Mouse (Mus musculus): Measurements from ENCODE around the gene Dpf3. TPM values are rescaled to one million over a fixed set of nuclear protein-coding genes. Genes with fewer than 3 reads are reported as not detected.

The Dpf3 gene
- polyA plus RNA-seq, 1 experiment from 2014 or later = 3.0 TPM

DNA sequence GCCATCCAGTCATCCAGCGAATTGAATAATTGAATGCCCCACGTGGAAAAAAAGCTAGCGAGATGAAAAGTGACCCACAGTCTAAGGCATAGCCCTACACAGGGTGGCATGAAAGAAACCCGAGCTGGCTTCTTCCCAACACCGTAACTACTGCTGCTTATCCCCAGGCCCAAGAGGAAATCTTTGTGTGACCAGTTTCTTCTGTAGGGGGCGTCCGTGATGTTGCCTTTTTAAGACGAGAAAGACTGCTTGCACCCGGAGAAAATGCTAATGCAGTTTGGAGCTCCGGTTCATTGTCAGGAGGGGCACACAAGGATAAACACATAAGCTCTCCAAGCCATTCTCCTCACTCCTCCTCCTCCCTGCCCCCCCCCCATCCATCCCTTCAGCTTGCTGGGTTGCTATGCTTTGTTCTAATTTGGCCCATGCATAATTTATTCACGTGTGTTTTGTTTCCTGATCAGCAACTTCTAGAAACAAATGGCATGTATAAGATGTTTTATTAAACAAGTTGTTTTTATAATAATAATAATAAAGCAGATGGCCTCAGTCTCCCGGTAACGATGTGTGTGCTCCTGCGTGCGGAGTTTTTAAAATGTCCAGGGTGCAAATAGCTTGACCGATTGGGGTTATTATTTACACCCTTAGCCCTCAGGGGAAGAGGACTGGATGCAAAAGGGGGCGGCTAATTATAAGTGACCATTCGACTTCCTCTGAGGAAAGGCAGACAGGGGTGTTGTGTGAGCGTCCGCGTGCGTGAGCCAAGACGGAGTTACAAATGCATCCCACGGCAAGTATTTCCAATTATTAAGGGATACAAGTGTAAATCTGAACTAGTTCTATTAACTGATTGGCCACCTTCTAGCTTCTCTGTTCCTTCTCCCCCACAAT lies 2.4 kb downstream of the Dpf3 start:
- no peaks in the 10 kb centered on the region for H3K36me3 ChIP-seq
- H3K9ac ChIP-seq = peak overlapping the region; percentile 22; the same call in 1 of the 2 replicates
- H3K9me3 ChIP-seq = no peaks in the 10 kb centered on the region
- H3K4me1 ChIP-seq = peaks cover 35% of the 10 kb centered on the region
- peak overlapping the region; percentile 65 for H3K4me3 ChIP-seq
- WGBS = 1% methylated on average over 24 of the region's 24 CpGs
- H3K27ac ChIP-seq = no peak overlapping the region
- ATAC-seq (ENCODE audit: insufficient number of reproducible peaks, insufficient read depth, low FRiP score, low TSS enrichment, low read depth) = no peak
- peak overlapping the region; percentile 100 for H3K4me2 ChIP-seq
- peaks cover 58% of the 10 kb centered on the region for H3K27me3 ChIP-seq

DNA sequence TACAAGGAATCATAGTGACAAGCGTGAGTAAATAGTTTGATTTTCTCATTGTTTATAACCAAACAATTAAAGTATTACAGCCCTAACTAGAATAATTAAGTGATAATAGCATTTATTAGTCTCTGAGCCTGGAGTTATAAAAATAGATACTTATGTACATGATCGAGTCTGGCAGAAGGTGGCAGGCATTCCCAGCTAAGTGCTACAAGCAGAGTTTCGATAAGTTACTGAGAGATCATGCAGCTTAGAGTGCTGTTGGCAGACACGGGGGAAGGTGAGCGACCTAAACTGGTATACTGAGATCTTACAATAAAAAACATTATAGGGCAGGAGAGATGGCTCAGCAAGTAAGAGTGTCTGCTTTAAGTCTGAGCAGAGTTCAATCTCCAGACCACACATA lies 3.9 kb downstream of the Dpf3 start:
- peaks cover 31% of the 10 kb centered on the region for H3K4me1 ChIP-seq
- H3K9me3 ChIP-seq = no peaks in the 10 kb centered on the region
- H3K9ac ChIP-seq = no peak overlapping the region
- no peak overlapping the region for H3K27ac ChIP-seq
- no peak overlapping the region for H3K4me3 ChIP-seq
- WGBS = 73% methylated on average over 5 of the region's 5 CpGs
- H3K4me2 ChIP-seq = no peak overlapping the region
- no peak for ATAC-seq (ENCODE audit: insufficient number of reproducible peaks, insufficient read depth, low FRiP score, low TSS enrichment, low read depth)
- peaks cover 45% of the 10 kb centered on the region for H3K27me3 ChIP-seq
- no peaks in the 10 kb centered on the region for H3K36me3 ChIP-seq

DNA sequence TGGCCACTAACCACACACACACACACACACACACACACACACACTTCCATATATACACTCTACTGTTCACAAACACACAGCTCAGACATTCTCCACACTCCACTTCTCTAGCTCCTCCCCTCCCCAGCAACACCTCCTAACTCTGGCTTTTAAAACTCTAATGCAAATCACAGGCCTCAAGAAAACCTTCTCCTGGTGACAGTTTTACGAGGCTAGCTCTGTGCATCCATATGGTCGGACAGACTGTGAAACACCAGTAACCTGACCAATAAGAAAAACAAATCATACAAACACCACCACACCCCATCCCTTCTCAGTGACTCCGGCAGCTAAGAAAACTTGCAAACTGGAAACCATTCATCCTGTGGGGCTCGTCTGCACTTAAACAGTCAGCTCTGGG lies 6.1 kb downstream of the Dpf3 start:
- peaks cover 36% of the 10 kb centered on the region for H3K27me3 ChIP-seq
- H3K9ac ChIP-seq = no peak overlapping the region
- WGBS = 65% methylated on average over 4 of the region's 4 CpGs
- H3K4me3 ChIP-seq = no peak overlapping the region
- ATAC-seq (ENCODE audit: insufficient number of reproducible peaks, insufficient read depth, low FRiP score, low TSS enrichment, low read depth) = no peak
- H3K9me3 ChIP-seq = no peaks in the 10 kb centered on the region
- H3K4me2 ChIP-seq = no peak overlapping the region
- H3K36me3 ChIP-seq = no peaks in the 10 kb centered on the region
- no peak overlapping the region for H3K27ac ChIP-seq
- H3K4me1 ChIP-seq = peaks cover 20% of the 10 kb centered on the region

GRCm38 (mm10) chr12:83479818-83480401 lies 7.6 kb downstream of the Dpf3 start:
- H3K9me3 ChIP-seq = no peaks in the 10 kb centered on the region
- 72% methylated on average over 7 of the region's 7 CpGs for WGBS

GRCm38 (mm10) chr12:83479140-83479539 lies 8.4 kb downstream of the Dpf3 start:
- no peak overlapping the region for H3K27ac ChIP-seq
- 59% methylated on average over 1 of the region's 1 CpGs for WGBS
- H3K4me3 ChIP-seq = no peak overlapping the region
- no peak for ATAC-seq (ENCODE audit: insufficient number of reproducible peaks, insufficient read depth, low FRiP score, low TSS enrichment, low read depth)
- H3K27me3 ChIP-seq = peaks cover 13% of the 10 kb centered on the region
- H3K9ac ChIP-seq = no peak overlapping the region
- no peak overlapping the region for H3K4me2 ChIP-seq
- H3K36me3 ChIP-seq = no peaks in the 10 kb centered on the region
- H3K9me3 ChIP-seq = no peaks in the 10 kb centered on the region
- no peaks in the 10 kb centered on the region for H3K4me1 ChIP-seq

More at GRCm38 (mm10) chr12:83479818-83480401, 7.6 kb downstream of the Dpf3 start:
- Histone ChIP-seq H3K4me1 (peaks cover 6% of the 10 kb centered on the region), H3K27me3 (peaks cover 21% of the 10 kb centered on the region), H3K4me3 (no peak overlapping the region), H3K36me3 (no peaks in the 10 kb centered on the region), H3K27ac (no peak overlapping the region), H3K9ac (no peak overlapping the region), H3K4me2 (no peak overlapping the region)
- no peak for ATAC-seq (ENCODE audit: insufficient number of reproducible peaks, insufficient read depth, low FRiP score, low TSS enrichment, low read depth)

- Histone ChIP-seq H3K9ac (no peak overlapping the region), H3K4me2 (no peak overlapping the region), H3K4me1 (0 out of 2 replicates have a peak, but pooled peaks cover under 1% of the 10 kb centered on the region), H3K27ac (no peak overlapping the region), H3K27me3 (no peaks in the 10 kb centered on the region), H3K36me3 (no peaks in the 10 kb centered on the region), H3K4me3 (no peak overlapping the region), H3K9me3 (no peaks in the 10 kb centered on the region)
- ATAC-seq (ENCODE audit: insufficient number of reproducible peaks, insufficient read depth, low FRiP score, low TSS enrichment, low read depth) = no peak
- 86% methylated on average over 10 of the region's 10 CpGs for WGBS
Observed at GRCm38 (mm10) chr12:83476277-83476676, 11.2 kb downstream of the Dpf3 start.

DNA sequence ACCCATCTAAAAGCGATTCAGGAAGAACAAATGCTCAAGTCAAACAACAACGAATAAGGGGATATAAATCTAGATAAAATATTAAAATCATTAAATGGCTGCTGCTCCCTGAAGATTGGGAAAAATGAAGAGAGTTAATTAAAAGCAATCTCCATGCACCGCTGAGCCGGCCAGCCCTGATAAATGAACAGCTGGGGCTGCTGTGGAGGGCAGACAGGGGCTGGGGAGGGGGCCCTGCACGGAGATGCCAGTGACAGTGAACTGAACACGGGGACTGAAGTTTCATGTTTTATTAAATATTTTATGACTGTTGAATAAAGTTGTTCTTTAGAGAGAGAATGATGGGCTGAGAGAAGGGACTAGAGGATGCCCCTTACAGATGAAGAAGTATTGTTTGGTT lies 12.1 kb downstream of the Dpf3 start:
- ATAC-seq (ENCODE audit: insufficient number of reproducible peaks, insufficient read depth, low FRiP score, low TSS enrichment, low read depth) = no peak
- Histone ChIP-seq H3K9ac (no peak overlapping the region), H3K4me3 (no peak overlapping the region), H3K27me3 (no peaks in the 10 kb centered on the region), H3K9me3 (no peaks in the 10 kb centered on the region), H3K36me3 (no peaks in the 10 kb centered on the region), H3K27ac (no peak overlapping the region), H3K4me1 (0 out of 2 replicates have a peak, but pooled peaks cover 2% of the 10 kb centered on the region), H3K4me2 (no peak overlapping the region)
- 54% methylated on average over 6 of the region's 6 CpGs for WGBS

GRCm38 (mm10) chr12:83473987-83474600 lies 13.4 kb downstream of the Dpf3 start:
- 36% methylated on average over 5 of the region's 5 CpGs for WGBS
- no peak for ATAC-seq (ENCODE audit: insufficient number of reproducible peaks, insufficient read depth, low FRiP score, low TSS enrichment, low read depth)
- no peaks in the 10 kb centered on the region for H3K36me3 ChIP-seq

GRCm38 (mm10) chr12:83471760-83472159 lies 15.8 kb downstream of the Dpf3 start:
- no peaks in the 10 kb centered on the region for H3K9me3 ChIP-seq
- ATAC-seq (ENCODE audit: insufficient number of reproducible peaks, insufficient read depth, low FRiP score, low TSS enrichment, low read depth) = no peak
- H3K4me3 ChIP-seq = no peak overlapping the region
- H3K4me2 ChIP-seq = no peak overlapping the region
- 88% methylated on average over 7 of the region's 7 CpGs for WGBS
- no peak overlapping the region for H3K27ac ChIP-seq
- H3K36me3 ChIP-seq = no peaks in the 10 kb centered on the region
- H3K9ac ChIP-seq = no peak overlapping the region
- 0 out of 2 replicates have a peak, but pooled peaks cover 2% of the 10 kb centered on the region for H3K4me1 ChIP-seq
- no peaks in the 10 kb centered on the region for H3K27me3 ChIP-seq

More at GRCm38 (mm10) chr12:83473987-83474600, 13.4 kb downstream of the Dpf3 start:
- H3K9me3 ChIP-seq = no peaks in the 10 kb centered on the region
- no peak overlapping the region for H3K27ac ChIP-seq
- H3K9ac ChIP-seq = no peak overlapping the region
- H3K4me3 ChIP-seq = no peak overlapping the region
- no peak overlapping the region for H3K4me2 ChIP-seq
- H3K27me3 ChIP-seq = no peaks in the 10 kb centered on the region
- H3K4me1 ChIP-seq = 0 out of 2 replicates have a peak, but pooled peaks cover 2% of the 10 kb centered on the region

DNA sequence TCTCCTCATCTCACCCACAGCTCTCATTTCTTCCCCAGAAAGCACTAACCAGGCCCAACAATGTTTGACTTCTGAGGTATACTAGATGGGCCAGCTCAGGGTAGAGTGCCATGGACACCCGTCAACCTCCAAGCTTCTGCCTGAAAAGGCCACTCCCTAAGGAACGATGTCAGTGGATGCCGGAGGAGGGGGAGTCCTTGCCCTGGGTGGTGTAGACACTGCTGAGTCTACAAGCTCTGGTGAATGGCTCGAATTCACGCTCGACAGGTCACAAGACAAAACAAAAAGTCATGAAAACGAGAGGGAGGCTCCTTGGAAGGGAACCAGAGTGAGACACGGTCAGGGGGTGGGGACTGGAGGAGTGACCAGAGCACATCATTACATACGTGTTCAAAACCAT lies 17.4 kb downstream of the Dpf3 start:
- Histone ChIP-seq H3K9me3 (no peaks in the 10 kb centered on the region), H3K27ac (no peak overlapping the region), H3K4me3 (no peak overlapping the region), H3K27me3 (no peaks in the 10 kb centered on the region), H3K4me1 (peaks cover 7% of the 10 kb centered on the region), H3K9ac (no peak overlapping the region), H3K36me3 (no peaks in the 10 kb centered on the region), H3K4me2 (no peak overlapping the region)
- 62% methylated on average over 9 of the region's 9 CpGs for WGBS
- ATAC-seq (ENCODE audit: insufficient number of reproducible peaks, insufficient read depth, low FRiP score, low TSS enrichment, low read depth) = no peak

GRCm38 (mm10) chr12:83466508-83467430 lies 20.7 kb downstream of the Dpf3 start:
- H3K9ac ChIP-seq = no peak overlapping the region
- peaks cover 7% of the 10 kb centered on the region for H3K4me1 ChIP-seq
- 5% methylated on average over 6 of the region's 6 CpGs for WGBS
- no peak for ATAC-seq (ENCODE audit: insufficient number of reproducible peaks, insufficient read depth, low FRiP score, low TSS enrichment, low read depth)
- H3K9me3 ChIP-seq = no peaks in the 10 kb centered on the region
- H3K4me3 ChIP-seq = no peak overlapping the region
- H3K36me3 ChIP-seq = no peaks in the 10 kb centered on the region
- no peak overlapping the region for H3K27ac ChIP-seq
- H3K4me2 ChIP-seq = no peak overlapping the region
- H3K27me3 ChIP-seq = no peaks in the 10 kb centered on the region
